Mouse (Mus musculus): ENCODE measurements around the gene Mdga2.

Gene Mdga2

GRCm38 (mm10) chr12:67222221-67223025, at the start of gene Mdga2:
TSS of gene Mdga2 (minus strand) at chr12:67222549.
- DNase-seq (ENCODE audit: low read depth in 2 of 2, low spot score in 2 of 2), result no peak

- DNase-seq (ENCODE audit: low read depth in 2 of 2, low spot score in 2 of 2), result no peak
These were observed 45.1 kb upstream of the Mdga2 start for GRCm38 (mm10) chr12:67267409-67267808.

- no peak for DNase-seq (ENCODE audit: low read depth in 2 of 2, low spot score in 2 of 2)
These were observed 1.2 kb upstream of the Mdga2 start for GRCm38 (mm10) chr12:67223530-67223929.

GRCm38 (mm10) chr12:67221329-67222220, 774 bp downstream of the Mdga2 start:
- DNase-seq (ENCODE audit: low read depth in 2 of 2, low spot score in 2 of 2), result no peak

- no peak for DNase-seq (ENCODE audit: low read depth in 2 of 2, low spot score in 2 of 2)
These were observed 1.6 kb downstream of the Mdga2 start for GRCm38 (mm10) chr12:67220641-67221231.

- no peak for DNase-seq (ENCODE audit: low read depth in 2 of 2, low spot score in 2 of 2)
These were observed 2.3 kb downstream of the Mdga2 start for GRCm38 (mm10) chr12:67220041-67220440.

- DNase-seq (ENCODE audit: low read depth in 2 of 2, low spot score in 2 of 2), result no peak
These were observed 2.8 kb downstream of the Mdga2 start for GRCm38 (mm10) chr12:67219564-67219963.

GRCm38 (mm10) chr12:67212801-67213200, 9.5 kb downstream of the Mdga2 start:
- no peak for DNase-seq (ENCODE audit: low read depth in 2 of 2, low spot score in 2 of 2)

- no peak for DNase-seq (ENCODE audit: low read depth in 2 of 2, low spot score in 2 of 2)
These were observed 44.2 kb downstream of the Mdga2 start for GRCm38 (mm10) chr12:67178155-67178554.

- DNase-seq (ENCODE audit: low read depth in 2 of 2, low spot score in 2 of 2), result no peak
These were observed 65.6 kb downstream of the Mdga2 start for GRCm38 (mm10) chr12:67156569-67157237.

- DNase-seq (ENCODE audit: low read depth in 2 of 2, low spot score in 2 of 2), result no peak
These were observed 69.3 kb downstream of the Mdga2 start for GRCm38 (mm10) chr12:67153077-67153476.

GRCm38 (mm10) chr12:67141605-67142004, 80.7 kb downstream of the Mdga2 start:
- DNase-seq (ENCODE audit: low read depth in 2 of 2, low spot score in 2 of 2), result no peak

- no peak for DNase-seq (ENCODE audit: low read depth in 2 of 2, low spot score in 2 of 2)
These were observed 82.2 kb downstream of the Mdga2 start for GRCm38 (mm10) chr12:67140131-67140530.

GRCm38 (mm10) chr12:67127457-67127856, 94.9 kb downstream of the Mdga2 start:
- DNase-seq (ENCODE audit: low read depth in 2 of 2, low spot score in 2 of 2), result no peak

GRCm38 (mm10) chr12:67123874-67124273, 98.5 kb downstream of the Mdga2 start:
- DNase-seq (ENCODE audit: low read depth in 2 of 2, low spot score in 2 of 2), result no peak

GRCm38 (mm10) chr12:67118652-67119515, 103.5 kb downstream of the Mdga2 start:
- DNase-seq (ENCODE audit: low read depth in 2 of 2, low spot score in 2 of 2), result no peak

GRCm38 (mm10) chr12:67104171-67104570, 118.2 kb downstream of the Mdga2 start:
- no peak for DNase-seq (ENCODE audit: low read depth in 2 of 2, low spot score in 2 of 2)

- DNase-seq (ENCODE audit: low read depth in 2 of 2, low spot score in 2 of 2), result no peak
These were observed 127.9 kb downstream of the Mdga2 start for GRCm38 (mm10) chr12:67094414-67094813.

- DNase-seq (ENCODE audit: low read depth in 2 of 2, low spot score in 2 of 2), result no peak
These were observed 131.9 kb downstream of the Mdga2 start for GRCm38 (mm10) chr12:67090420-67090965.

Data from CD8-positive naive resting alpha-beta T cell, adult 2 months (primary cell).